Mouse (Mus musculus) activated CD4-positive, CD25-positive, alpha-beta regulatory T cell (primary cell): Measurements from ENCODE around the gene Hist2h2aa1. TPM values are rescaled to one million over a fixed set of nuclear protein-coding genes. Genes with fewer than 3 reads are reported as not detected.

ENCODE experiments used
- polyA plus RNA-seq, 2 experiments: library from polyadenylated mRNA; unstranded; fragments of 100-300 nt; shearing (Covaris generic); gene quantifications; one replicate each; pipeline ENCODE4 v1.2.1; 2017

Hist2h2aa1 gene
- polyA plus RNA-seq: not detected

GRCm38 (mm10) chr3:96245003-96245886 lies at the start of gene Hist2h2aa1:
Gene Hist2h2aa1 (plus strand): TSS chr3:96245497.

GRCm38 (mm10) chr3:96219661-96220130 lies 25.6 kb upstream of the Hist2h2aa1 start, which contains the start of the genes Bola1 and Hist2h2ab:
Gene Bola1 (minus strand): TSS chr3:96219709.
Gene Hist2h2ab (plus strand): TSS chr3:96219865.

GRCm38 (mm10) chr3:96220765-96221639 lies 24.3 kb upstream of the Hist2h2aa1 start, which contains the start of the genes Hist2h2ac and Hist2h2be:
Gene Hist2h2ac (minus strand): TSS chr3:96220880.
Gene Hist2h2be (plus strand): TSS chr3:96221119.

GRCm38 (mm10) chr3:96238954-96239793 lies 6.1 kb upstream of the Hist2h2aa1 start, which contains the start of gene Hist2h3c2:
Gene Hist2h3c2 (minus strand): TSS chr3:96239127.

GRCm38 (mm10) chr3:96239949-96240798 lies 5.1 kb upstream of the Hist2h2aa1 start, which contains the start of gene Hist2h2aa2:
Gene Hist2h2aa2 (minus strand): TSS chr3:96240276.

GRCm38 (mm10) chr3:96246427-96246856 lies 1.1 kb downstream of the Hist2h2aa1 start, which contains the start of gene Hist2h3c1:
Gene Hist2h3c1 (plus strand): TSS chr3:96246685.

GRCm38 (mm10) chr3:96262979-96263550 lies 17.8 kb downstream of the Hist2h2aa1 start, which contains the start of gene Hist2h4:
Gene Hist2h4 (minus strand): TSS chr3:96263311.

GRCm38 (mm10) chr3:96268051-96268775 lies 22.9 kb downstream of the Hist2h2aa1 start, which contains the start of gene Hist2h3b:
Gene Hist2h3b (plus strand): TSS chr3:96268654.

GRCm38 (mm10) chr3:96269511-96270474 lies 24.5 kb downstream of the Hist2h2aa1 start, which contains the start of gene Hist2h2bb:
Gene Hist2h2bb (plus strand): TSS chr3:96269752.

GRCm38 (mm10) chr3:96293787-96294186 lies 48.5 kb downstream of the Hist2h2aa1 start, which contains the start of gene Fcgr1:
Gene Fcgr1 (minus strand): TSS chr3:96293969.

Other genes with a start within 250 kb of the Hist2h2aa1 start
- gene Plekho1, start 249.5 kb upstream of the Hist2h2aa1 start, polyA plus RNA-seq: 10 to 100 TPM in 1 of 2 experiments, 1 to 10 TPM in 1; 8.6 to 24.9 TPM
- gene Vps45, start 187.0 kb upstream of the Hist2h2aa1 start, polyA plus RNA-seq: 10 to 100 TPM; 24.6 to 40.2 TPM
- 10 to 100 TPM; 12.6 to 13.5 TPM for gene Otud7b, start 141.0 kb upstream of the Hist2h2aa1 start, polyA plus RNA-seq
- 1 to 10 TPM; 2.7 to 3.0 TPM for gene Mtmr11, start 83.5 kb upstream of the Hist2h2aa1 start, polyA plus RNA-seq
- 100 to 1,000 TPM; 137 to 149 TPM for gene Sf3b4, start 73.2 kb upstream of the Hist2h2aa1 start, polyA plus RNA-seq
- 1 to 10 TPM; 3.1 to 4.0 TPM for gene Sv2a, start 64.3 kb upstream of the Hist2h2aa1 start, polyA plus RNA-seq
- 10 to 100 TPM; 21.5 to 30.7 TPM for gene Bola1, start 25.8 kb upstream of the Hist2h2aa1 start, polyA plus RNA-seq
- 1 to 10 TPM; 1.1 to 1.6 TPM for gene Hist2h2ab, start 25.6 kb upstream of the Hist2h2aa1 start, polyA plus RNA-seq
- 10 to 100 TPM in 1 of 2 experiments, 1 to 10 TPM in 1; 6.4 to 10.1 TPM for gene Hist2h2ac, start 24.6 kb upstream of the Hist2h2aa1 start, polyA plus RNA-seq
- gene Hist2h2be, start 24.4 kb upstream of the Hist2h2aa1 start, polyA plus RNA-seq: 1 to 10 TPM; 5.0 to 5.9 TPM
- gene Hist2h3c2, start 6.4 kb upstream of the Hist2h2aa1 start, polyA plus RNA-seq: under 1 TPM in 1 of 2 experiments, not detected in 1; 0.25 TPM
- 10 to 100 TPM; 51.7 to 57.6 TPM for gene Hist2h2aa2, start 5.2 kb upstream of the Hist2h2aa1 start, polyA plus RNA-seq
- not detected for gene Hist2h3c1, start 1.2 kb downstream of the Hist2h2aa1 start, polyA plus RNA-seq
- 1 to 10 TPM; 1.3 to 1.4 TPM for gene Hist2h4, start 17.8 kb downstream of the Hist2h2aa1 start, polyA plus RNA-seq
- 10 to 100 TPM in 1 of 2 experiments, 1 to 10 TPM in 1; 9.4 to 10.6 TPM for gene Hist2h3b, start 23.2 kb downstream of the Hist2h2aa1 start, polyA plus RNA-seq
- 1 to 10 TPM; 4.5 to 6.4 TPM for gene Hist2h2bb, start 24.3 kb downstream of the Hist2h2aa1 start, polyA plus RNA-seq
- 1 to 10 TPM in 1 of 2 experiments, under 1 TPM in 1; 0.92 to 1.8 TPM for gene Fcgr1, start 48.5 kb downstream of the Hist2h2aa1 start, polyA plus RNA-seq
- not detected for gene BC107364, start 206.8 kb downstream of the Hist2h2aa1 start, polyA plus RNA-seq